Mouse (Mus musculus) limb, embryonic 12.5 days (tissue): ENCODE measurements around the gene Traf1. TPM values are rescaled to one million over a fixed set of nuclear protein-coding genes. Genes with fewer than 3 reads are reported as not detected.

Source experiments
- ATAC-seq: fragments of 200-750 bp; cut with Nextera tagmentation; 2 replicates; pipeline ENCODE4 v1.8.0; 2017; ENCODE audit warnings: low read depth, moderate TSS enrichment; ENCODE audit not compliant: insufficient number of reproducible peaks, insufficient read depth, low FRiP score, low TSS enrichment
- H3K27ac ChIP-seq: fragments of 300-500 bp; sonication (generic); 2 replicates; pipeline ENCODE4 v1.5.1; 2016; ENCODE audit warnings: mild to moderate bottlenecking, moderate library complexity
- H3K27me3 ChIP-seq: fragments of 300-500 bp; sonication (generic); 2 replicates; pipeline ENCODE4 v1.6.1; 2016; ENCODE audit warnings: mild to moderate bottlenecking, moderate library complexity
- H3K36me3 ChIP-seq: fragments of 300-500 bp; sonication (generic); 2 replicates; pipeline ENCODE4 v1.6.1; 2016; ENCODE audit warnings: mild to moderate bottlenecking, moderate library complexity
- H3K4me1 ChIP-seq: fragments of 300-500 bp; sonication (generic); replicated peaks from 2 replicates; pipeline ENCODE4 v1.6.1; 2016
- H3K4me2 ChIP-seq: fragments of 300-500 bp; sonication (generic); 2 replicates; pipeline ENCODE4 v1.6.1; 2016; ENCODE audit warnings: mild to moderate bottlenecking, moderate library complexity
- H3K4me3 ChIP-seq: fragments of 300-500 bp; sonication (generic); replicated peaks from 2 replicates; pipeline ENCODE4 v1.5.1; 2016; ENCODE audit warnings: mild to moderate bottlenecking
- H3K9ac ChIP-seq: fragments of 300-500 bp; sonication (generic); replicated peaks from 2 replicates; pipeline ENCODE4 v1.6.1; 2016; ENCODE audit warnings: mild to moderate bottlenecking, moderate library complexity
- H3K9me3 ChIP-seq: fragments of 300-500 bp; sonication (generic); 2 replicates; pipeline ENCODE4 v1.6.1; 2016; ENCODE audit warnings: mild to moderate bottlenecking, moderate library complexity
- WGBS: fragments of 180-500 bp; shearing (Covaris S2); methylation state at CpG from one replicate; pipeline ENCODE4 v1.1.7; 2016; 5-methylcytosine and 5-hydroxymethylcytosine counted together
- polyA plus RNA-seq: library from polyadenylated mRNA; unstranded; fragments of >200 nt; fragmentation: Nextera tagmentation; extraction: Ambion mirVana; gene quantifications from 2 replicates; pipeline ENCODE4 v1.2.1, GENCODE M21; 2016

Traf1 gene
- polyA plus RNA-seq, 1 experiment from 2014 or later: 0.61 TPM

DNA sequence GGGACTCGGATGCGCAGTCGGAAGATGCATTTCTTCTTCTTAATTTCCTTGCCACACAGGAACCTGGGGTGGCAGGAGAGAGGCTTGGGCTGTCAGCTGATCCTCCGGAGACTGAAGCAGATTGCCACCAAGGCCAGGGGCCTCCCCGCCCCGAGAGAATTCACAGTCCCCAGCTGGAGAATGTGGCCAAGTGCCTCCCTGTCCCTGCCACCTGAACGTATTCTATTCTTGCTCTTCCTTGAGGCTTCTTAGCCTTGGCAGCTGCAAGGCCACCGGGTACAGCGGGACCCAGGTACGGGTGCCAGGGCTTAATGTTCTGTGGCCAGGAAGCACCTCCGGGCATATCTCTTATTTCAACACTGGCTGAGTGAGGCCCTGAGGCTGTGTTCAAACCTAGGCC is 61.9 kb downstream of the Traf1 start:
- WGBS: 77% methylated on average over 11 of the region's 11 CpGs

DNA sequence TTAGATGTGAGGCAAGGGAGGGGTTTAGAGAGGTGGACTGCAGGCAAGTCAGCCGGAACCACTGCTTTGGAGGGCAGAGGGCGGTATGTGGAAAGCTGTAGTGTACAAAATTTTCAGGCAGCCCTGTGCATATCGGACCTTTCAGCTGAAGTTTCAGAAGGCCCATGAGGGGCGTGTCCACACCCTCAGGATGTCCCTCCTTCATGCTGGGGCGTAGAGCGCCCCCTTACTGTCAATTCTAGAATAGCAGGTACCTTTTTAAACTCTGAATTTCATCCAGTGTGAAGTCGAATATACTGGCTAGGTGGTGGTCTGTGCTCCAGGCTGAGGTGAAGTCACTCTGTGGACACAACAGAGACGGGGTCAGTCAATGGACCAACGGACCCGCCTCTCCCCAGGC is 63.8 kb downstream of the Traf1 start:
- H3K27ac ChIP-seq: no peak overlapping the region
- H3K36me3 ChIP-seq: no peaks in the 10 kb centered on the region
- H3K27me3 ChIP-seq: peaks cover 8% of the 10 kb centered on the region
- no peak overlapping the region for H3K9ac ChIP-seq
- H3K4me3 ChIP-seq: no peak overlapping the region
- ATAC-seq: no peak
- no peaks in the 10 kb centered on the region for H3K9me3 ChIP-seq
- H3K4me2 ChIP-seq: no peak overlapping the region
- H3K4me1 ChIP-seq: no peaks in the 10 kb centered on the region
- WGBS: 23% methylated on average over 10 of the region's 10 CpGs

More for the DNA sequence above, 61.9 kb downstream of the Traf1 start:
- peaks cover 14% of the 10 kb centered on the region for H3K27me3 ChIP-seq
- ATAC-seq: no peak
- H3K4me3 ChIP-seq: no peak overlapping the region
- no peak overlapping the region for H3K27ac ChIP-seq
- H3K36me3 ChIP-seq: no peaks in the 10 kb centered on the region
- H3K4me2 ChIP-seq: no peak overlapping the region
- no peak overlapping the region for H3K9ac ChIP-seq
- H3K9me3 ChIP-seq: no peaks in the 10 kb centered on the region
- peaks cover 10% of the 10 kb centered on the region; the same call in 1 of the 2 replicates for H3K4me1 ChIP-seq

DNA sequence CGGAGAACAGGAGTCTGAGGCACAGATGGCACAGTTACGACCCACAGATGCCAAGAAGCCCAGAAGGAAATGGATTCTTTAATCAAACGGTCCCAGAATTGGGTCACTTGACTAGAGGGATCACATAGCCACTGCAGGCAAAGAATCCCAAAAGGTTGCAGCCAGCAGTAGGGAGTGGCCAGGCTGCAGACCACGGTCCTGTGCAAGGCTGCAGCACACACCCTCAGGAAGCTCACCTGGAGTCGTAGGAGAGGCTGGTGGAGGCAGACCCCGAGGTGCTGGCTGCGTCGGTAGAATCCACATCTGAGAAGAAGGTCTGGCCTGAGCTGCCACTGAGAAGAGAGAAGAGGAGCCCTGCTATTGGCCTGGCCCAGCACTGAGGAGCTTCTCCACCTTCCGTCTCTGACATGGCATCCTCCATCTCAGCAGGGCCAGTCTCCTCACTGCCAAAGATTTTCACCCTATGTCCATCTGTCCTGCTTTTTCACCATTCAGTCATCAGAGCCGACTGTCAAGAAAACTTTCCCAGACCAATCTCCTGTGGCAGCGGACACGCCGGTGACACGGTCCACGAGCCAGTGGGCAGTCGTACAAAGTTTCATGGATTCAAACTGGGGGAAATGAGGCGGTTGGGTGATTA is 64.6 kb downstream of the Traf1 start:
- 0 out of 2 replicates have a peak overlapping the region, but pooled peaks have one; percentile 23 for H3K9ac ChIP-seq
- no peak overlapping the region for H3K4me2 ChIP-seq
- H3K27ac ChIP-seq: no peak overlapping the region
- 78% methylated on average over 17 of the region's 17 CpGs for WGBS
- no peak overlapping the region for H3K4me3 ChIP-seq
- ATAC-seq: no peak
- peaks cover 8% of the 10 kb centered on the region for H3K27me3 ChIP-seq
- no peaks in the 10 kb centered on the region for H3K4me1 ChIP-seq
- no peaks in the 10 kb centered on the region for H3K9me3 ChIP-seq
- no peaks in the 10 kb centered on the region for H3K36me3 ChIP-seq

DNA sequence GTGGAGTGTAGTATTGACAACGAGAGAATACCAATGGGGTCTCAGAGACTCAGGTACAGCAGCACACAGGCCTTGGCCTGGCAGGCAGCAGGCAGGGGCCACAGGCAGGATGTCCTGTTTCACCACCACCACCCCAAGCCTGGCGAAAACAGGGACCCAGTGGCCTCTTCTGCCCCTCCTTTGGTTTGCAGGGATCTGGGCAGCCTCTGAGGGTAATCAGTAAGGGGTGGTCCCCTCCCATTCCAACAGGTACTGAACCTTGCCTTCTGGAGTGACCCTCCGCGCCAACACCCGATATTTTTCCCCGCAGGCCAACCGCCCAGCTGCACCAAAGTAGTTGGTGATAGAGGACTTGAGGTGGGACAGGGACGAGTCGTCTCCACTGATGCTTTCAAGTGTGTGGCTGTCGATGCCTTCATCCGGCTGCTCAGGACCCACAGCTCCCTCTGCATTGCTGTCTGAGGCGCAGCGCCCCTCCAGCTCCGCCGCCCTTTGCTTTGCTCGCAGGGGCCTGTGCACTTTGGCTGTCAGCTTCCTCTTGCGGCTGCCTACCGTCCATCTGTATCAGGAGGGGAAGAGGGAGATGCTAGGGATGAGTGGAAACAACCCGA is 66.0 kb downstream of the Traf1 start:
- Histone ChIP-seq H3K4me1 (no peaks in the 10 kb centered on the region), H3K27me3 (peaks cover 8% of the 10 kb centered on the region), H3K4me3 (no peak overlapping the region), H3K9me3 (no peaks in the 10 kb centered on the region), H3K4me2 (no peak overlapping the region), H3K9ac (no peak overlapping the region), H3K27ac (no peak overlapping the region), H3K36me3 (no peaks in the 10 kb centered on the region)
- WGBS: 84% methylated on average over 19 of the region's 19 CpGs
- ATAC-seq: no peak

DNA sequence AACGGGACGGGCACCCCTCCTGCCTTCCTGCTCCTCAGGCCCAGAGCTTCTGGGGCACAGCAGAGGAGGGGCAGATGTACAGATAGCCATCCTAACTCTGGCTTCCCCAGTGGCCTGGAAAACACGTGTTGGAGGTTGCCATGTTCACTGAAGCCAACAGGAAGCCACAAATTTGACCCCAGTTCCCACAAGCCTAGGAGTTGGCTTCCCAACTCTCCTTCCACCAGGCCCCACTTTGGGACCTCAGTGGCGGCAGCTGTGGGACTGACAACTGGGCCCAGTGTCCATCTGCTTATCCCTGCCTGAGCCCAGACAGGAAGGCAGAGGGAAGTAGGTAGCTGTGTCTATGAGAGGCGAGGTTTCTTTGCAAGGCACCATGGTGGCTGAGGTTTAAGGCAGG is 67.6 kb downstream of the Traf1 start:
- no peak overlapping the region for H3K4me2 ChIP-seq
- H3K9ac ChIP-seq: no peak overlapping the region
- no peak for ATAC-seq
- 67% methylated on average over 5 of the region's 5 CpGs for WGBS
- peaks cover 8% of the 10 kb centered on the region; the same call in 1 of the 2 replicates for H3K27me3 ChIP-seq
- no peaks in the 10 kb centered on the region for H3K4me1 ChIP-seq
- no peaks in the 10 kb centered on the region for H3K9me3 ChIP-seq
- no peaks in the 10 kb centered on the region for H3K36me3 ChIP-seq
- H3K4me3 ChIP-seq: no peak overlapping the region
- no peak overlapping the region for H3K27ac ChIP-seq

Other genes with a start within 250 kb of the Traf1 start
- gene Gapvd1, start 206.5 kb downstream of the Traf1 start, polyA plus RNA-seq: 92.9 and 104 TPM in 2 replicates
- gene Hspa5, start 189.8 kb downstream of the Traf1 start, polyA plus RNA-seq: 756 and 817 TPM in 2 replicates
- gene Rabepk, start 161.9 kb downstream of the Traf1 start, polyA plus RNA-seq: 33.4 and 35.7 TPM in 2 replicates
- gene Fbxw2, start 135.5 kb downstream of the Traf1 start, polyA plus RNA-seq: 83.0 and 86.8 TPM in 2 replicates
- 0.13 and 0.17 TPM in 2 replicates for gene Gm34653, start 128.8 kb downstream of the Traf1 start, polyA plus RNA-seq
- gene Cutal, start 87.4 kb downstream of the Traf1 start, polyA plus RNA-seq: 0.15 TPM in 1 of 2 replicates, not detected in the other
- 104 TPM in 2 replicates for gene Psmd5, start 86.8 kb downstream of the Traf1 start, polyA plus RNA-seq
- gene Phf19, start 47.7 kb downstream of the Traf1 start, polyA plus RNA-seq: 0.61 and 1.0 TPM in 2 replicates
- 0.12 TPM in 1 of 2 replicates, not detected in the other for gene Hc, start 99.7 kb upstream of the Traf1 start, polyA plus RNA-seq
- 0.14 and 0.20 TPM in 2 replicates for gene AI182371, start 139.8 kb upstream of the Traf1 start, polyA plus RNA-seq
- 32.0 and 34.5 TPM in 2 replicates for gene Cntrl, start 147.7 kb upstream of the Traf1 start, polyA plus RNA-seq
- gene Rab14, start 239.3 kb upstream of the Traf1 start, polyA plus RNA-seq: 270 and 291 TPM in 2 replicates